Mouse (Mus musculus): ENCODE results near the gene Adgra1. TPM values are rescaled to one million over a fixed set of nuclear protein-coding genes. Genes with fewer than 3 reads are reported as not detected.

The Adgra1 gene
- polyA plus RNA-seq, 1 experiment from 2014 or later, result 1.0 TPM

DNA sequence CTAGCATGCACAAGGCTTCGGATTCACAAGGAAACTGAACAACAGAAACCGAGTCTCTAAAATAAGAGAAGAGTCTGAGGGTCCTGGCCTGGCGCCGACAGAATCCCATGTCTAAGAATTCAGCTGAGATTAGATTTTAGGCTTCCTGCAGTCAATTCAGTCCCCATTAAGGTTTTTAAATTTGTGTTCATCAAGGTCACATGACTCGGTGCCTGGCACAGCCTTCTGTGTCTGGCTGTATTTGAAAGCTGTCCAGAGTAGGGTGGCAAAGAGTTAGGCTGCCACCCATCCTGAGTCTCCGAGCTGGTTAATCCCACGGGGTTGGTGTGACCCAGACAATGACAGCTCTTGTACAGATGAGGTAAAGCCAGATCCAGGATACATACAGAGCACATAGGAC is 62.8 kb downstream of the Adgra1 start:
- Histone ChIP-seq H3K27me3 (replicated peaks; ENCODE audit: control insufficient read depth, insufficient read depth, low read length) (peaks cover 35% of the 10 kb centered on the region), H3K36me3 (ENCODE audit: control insufficient read depth, insufficient read depth, low read length) (no peaks in the 10 kb centered on the region), H3K9me3 (ENCODE audit: control insufficient read depth, low read length) (no peaks in the 10 kb centered on the region), H3K4me2 (ENCODE audit: low read depth, low read length) (no peak overlapping the region), H3K4me3 (ENCODE audit: low read length) (no peak overlapping the region), H3K27ac (ENCODE audit: low read length) (no peak overlapping the region), H3K4me1 (ENCODE audit: control insufficient read depth, insufficient read depth, low read length) (0 out of 2 replicates have a peak, but pooled peaks cover 3% of the 10 kb centered on the region), H3K9ac (ENCODE audit: low read depth, low read length) (no peak overlapping the region)
- WGBS, result 74% methylated on average over 7 of the region's 7 CpGs
- no peak for ATAC-seq

DNA sequence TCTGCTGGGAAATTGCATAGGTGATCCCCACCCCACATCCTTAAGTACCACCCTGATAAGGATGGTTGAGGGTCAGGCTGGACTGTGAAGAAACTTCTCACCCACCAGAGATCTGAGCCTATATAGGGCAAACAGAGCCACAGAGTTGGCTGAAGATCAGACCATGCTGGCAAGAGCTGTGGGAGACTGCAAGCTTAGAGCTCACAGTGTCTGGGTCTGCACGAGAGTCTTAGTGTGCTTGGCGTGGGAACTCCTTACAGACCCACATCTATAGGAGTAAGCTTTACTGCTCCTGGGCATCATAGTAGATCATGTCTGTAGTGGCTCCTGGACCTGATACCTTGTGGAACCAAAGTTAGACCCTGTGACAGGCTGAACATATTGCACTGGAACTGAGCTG is 64.6 kb downstream of the Adgra1 start:
- Histone ChIP-seq H3K4me3 (ENCODE audit: low read length) (no peak overlapping the region), H3K27me3 (replicated peaks; ENCODE audit: control insufficient read depth, insufficient read depth, low read length) (peaks cover 28% of the 10 kb centered on the region), H3K27ac (ENCODE audit: low read length) (no peak overlapping the region), H3K9me3 (ENCODE audit: control insufficient read depth, low read length) (no peaks in the 10 kb centered on the region), H3K9ac (ENCODE audit: low read depth, low read length) (no peak overlapping the region), H3K4me2 (ENCODE audit: low read depth, low read length) (no peak overlapping the region), H3K36me3 (ENCODE audit: control insufficient read depth, insufficient read depth, low read length) (no peaks in the 10 kb centered on the region), H3K4me1 (ENCODE audit: control insufficient read depth, insufficient read depth, low read length) (0 out of 2 replicates have a peak, but pooled peaks cover 3% of the 10 kb centered on the region)
- ATAC-seq, result no peak
- 80% methylated on average over 2 of the region's 2 CpGs for WGBS

DNA sequence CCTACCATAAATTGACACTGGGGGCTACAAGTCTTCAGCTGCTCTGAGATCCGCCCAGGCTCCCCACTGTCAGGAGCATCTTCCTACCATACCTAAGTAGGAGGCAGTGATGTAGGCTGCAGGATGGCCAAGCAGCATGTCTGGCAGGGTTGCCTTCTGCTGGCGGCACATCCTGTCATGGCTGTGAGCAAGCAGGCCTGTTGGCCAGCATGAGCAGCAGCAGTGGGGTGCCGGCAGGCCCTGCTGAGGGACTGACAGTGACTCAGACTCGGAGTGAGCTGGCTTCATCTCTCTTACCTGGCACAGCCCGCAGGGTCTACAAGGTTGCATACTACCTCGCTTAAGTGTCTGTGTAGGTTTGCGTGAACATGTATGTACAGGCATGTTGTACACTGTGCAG is 65.5 kb downstream of the Adgra1 start:
- Histone ChIP-seq H3K36me3 (ENCODE audit: control insufficient read depth, insufficient read depth, low read length) (no peaks in the 10 kb centered on the region), H3K9me3 (ENCODE audit: control insufficient read depth, low read length) (no peaks in the 10 kb centered on the region), H3K4me1 (ENCODE audit: control insufficient read depth, insufficient read depth, low read length) (0 out of 2 replicates have a peak, but pooled peaks cover 3% of the 10 kb centered on the region), H3K9ac (ENCODE audit: low read depth, low read length) (no peak overlapping the region), H3K27me3 (replicated peaks; ENCODE audit: control insufficient read depth, insufficient read depth, low read length) (peaks cover 19% of the 10 kb centered on the region), H3K27ac (ENCODE audit: low read length) (no peak overlapping the region), H3K4me2 (ENCODE audit: low read depth, low read length) (no peak overlapping the region), H3K4me3 (ENCODE audit: low read length) (no peak overlapping the region)
- ATAC-seq, result no peak
- WGBS, result 82% methylated on average over 7 of the region's 7 CpGs

DNA sequence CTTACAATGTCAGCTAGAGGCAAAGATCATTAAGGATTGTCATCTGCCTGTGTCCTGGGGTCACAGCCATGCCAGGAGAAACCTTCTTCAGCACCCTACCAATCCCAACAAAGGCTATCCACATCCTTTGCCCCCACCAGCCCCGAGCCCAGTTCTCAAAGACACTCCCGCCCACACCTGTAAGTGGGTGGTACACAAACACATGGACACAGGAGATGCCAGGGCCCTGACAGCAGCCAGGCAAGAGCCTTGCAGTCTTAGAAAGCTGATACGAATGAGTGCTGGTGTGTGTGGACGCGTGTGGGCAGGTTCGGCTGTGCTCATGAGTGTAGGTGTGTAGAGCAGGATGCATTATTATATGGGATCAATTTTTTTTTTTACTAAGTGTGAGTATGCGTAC is 66.5 kb downstream of the Adgra1 start:
- Histone ChIP-seq H3K4me1 (ENCODE audit: control insufficient read depth, insufficient read depth, low read length) (0 out of 2 replicates have a peak, but pooled peaks cover 2% of the 10 kb centered on the region), H3K27ac (ENCODE audit: low read length) (no peak overlapping the region), H3K27me3 (replicated peaks; ENCODE audit: control insufficient read depth, insufficient read depth, low read length) (peaks cover 10% of the 10 kb centered on the region), H3K36me3 (ENCODE audit: control insufficient read depth, insufficient read depth, low read length) (no peaks in the 10 kb centered on the region), H3K4me3 (ENCODE audit: low read length) (no peak overlapping the region), H3K4me2 (ENCODE audit: low read depth, low read length) (no peak overlapping the region), H3K9me3 (ENCODE audit: control insufficient read depth, low read length) (no peaks in the 10 kb centered on the region), H3K9ac (ENCODE audit: low read depth, low read length) (no peak overlapping the region)
- WGBS, result 95% methylated on average over 7 of the region's 7 CpGs
- ATAC-seq, result no peak

DNA sequence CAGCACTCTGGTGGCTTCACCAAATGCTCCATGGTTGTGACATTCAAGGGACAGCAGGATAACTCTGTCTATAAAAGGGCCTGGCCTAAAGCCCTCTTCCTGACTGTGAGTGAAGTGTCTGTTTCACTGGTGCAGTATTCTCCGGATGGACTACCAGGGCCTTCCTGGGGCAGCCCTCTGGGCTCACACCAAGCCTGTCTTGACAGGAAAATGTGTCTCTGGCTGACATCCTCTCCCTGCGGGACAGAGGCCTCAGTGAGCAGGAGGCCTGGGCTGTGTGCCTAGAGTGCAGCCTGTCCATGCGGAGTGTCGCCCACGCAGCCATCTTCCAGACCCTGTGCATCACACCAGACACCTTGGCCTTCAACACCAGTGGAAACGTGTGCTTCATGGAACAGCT is 66.9 kb downstream of the Adgra1 start:
- ATAC-seq, result no peak
- no peak overlapping the region for H3K4me3 ChIP-seq (ENCODE audit: low read length)
- peaks cover 5% of the 10 kb centered on the region; the same call in 1 of the 2 replicates for H3K27me3 ChIP-seq (replicated peaks; ENCODE audit: control insufficient read depth, insufficient read depth, low read length)
- 0 out of 2 replicates have a peak, but pooled peaks cover 4% of the 10 kb centered on the region for H3K4me1 ChIP-seq (ENCODE audit: control insufficient read depth, insufficient read depth, low read length)
- no peaks in the 10 kb centered on the region for H3K9me3 ChIP-seq (ENCODE audit: control insufficient read depth, low read length)
- H3K27ac ChIP-seq (ENCODE audit: low read length), result no peak overlapping the region
- H3K4me2 ChIP-seq (ENCODE audit: low read depth, low read length), result no peak overlapping the region
- WGBS, result 77% methylated on average over 6 of the region's 6 CpGs
- H3K36me3 ChIP-seq (ENCODE audit: control insufficient read depth, insufficient read depth, low read length), result no peaks in the 10 kb centered on the region
- no peak overlapping the region for H3K9ac ChIP-seq (ENCODE audit: low read depth, low read length)

DNA sequence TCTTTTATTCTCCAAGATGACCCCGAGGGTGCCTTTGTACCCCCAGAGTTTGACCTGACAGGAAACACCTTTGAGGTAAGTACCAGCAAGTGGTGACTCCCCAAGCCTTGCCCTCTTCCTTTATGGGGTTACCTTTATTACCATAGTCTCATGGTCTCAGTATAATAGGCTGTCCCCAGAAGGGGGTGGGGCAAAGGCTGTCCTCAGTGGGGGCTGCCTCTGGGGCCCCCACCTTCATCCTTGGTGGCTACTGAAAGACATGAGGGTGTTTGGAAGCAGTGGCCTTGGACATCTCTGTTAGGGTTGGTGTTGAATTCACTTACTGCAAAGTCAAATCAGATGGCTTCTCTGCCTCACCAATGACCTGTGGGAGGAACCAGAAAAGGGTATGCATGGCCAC is 68.0 kb downstream of the Adgra1 start:
- Histone ChIP-seq H3K4me1 (ENCODE audit: control insufficient read depth, insufficient read depth, low read length) (0 out of 2 replicates have a peak, but pooled peaks cover 4% of the 10 kb centered on the region), H3K9me3 (ENCODE audit: control insufficient read depth, low read length) (no peaks in the 10 kb centered on the region), H3K4me3 (ENCODE audit: low read length) (no peak overlapping the region), H3K27ac (ENCODE audit: low read length) (no peak overlapping the region), H3K27me3 (replicated peaks; ENCODE audit: control insufficient read depth, insufficient read depth, low read length) (no peaks in the 10 kb centered on the region), H3K9ac (ENCODE audit: low read depth, low read length) (no peak overlapping the region), H3K4me2 (ENCODE audit: low read depth, low read length) (no peak overlapping the region), H3K36me3 (ENCODE audit: control insufficient read depth, insufficient read depth, low read length) (no peaks in the 10 kb centered on the region)
- ATAC-seq, result no peak
- WGBS, result 43% methylated on average over 1 of the region's 1 CpGs

DNA sequence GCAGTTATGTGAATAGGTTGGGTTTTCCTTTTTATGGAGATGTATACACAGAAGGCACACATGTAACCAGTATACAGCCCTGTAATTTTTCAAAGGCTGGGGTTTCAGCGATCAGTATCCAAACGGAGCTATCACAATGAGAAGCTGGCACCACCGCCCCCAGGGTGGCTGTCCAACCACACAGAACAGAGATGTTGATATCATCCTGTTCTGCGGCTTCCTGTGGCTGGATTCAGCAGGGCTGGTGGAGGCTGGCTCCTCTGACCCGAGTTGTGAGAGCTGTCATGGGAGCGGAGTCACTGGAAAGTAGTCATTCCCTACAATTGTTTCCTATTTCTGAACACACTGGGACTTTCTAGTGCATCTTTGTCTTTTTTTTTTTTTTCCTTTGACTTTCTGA is 71.3 kb downstream of the Adgra1 start:
- H3K27ac ChIP-seq (ENCODE audit: low read length), result no peak overlapping the region
- H3K9me3 ChIP-seq (ENCODE audit: control insufficient read depth, low read length), result no peaks in the 10 kb centered on the region
- H3K4me1 ChIP-seq (ENCODE audit: control insufficient read depth, insufficient read depth, low read length), result 0 out of 2 replicates have a peak, but pooled peaks cover 9% of the 10 kb centered on the region
- no peak overlapping the region for H3K4me2 ChIP-seq (ENCODE audit: low read depth, low read length)
- H3K27me3 ChIP-seq (replicated peaks; ENCODE audit: control insufficient read depth, insufficient read depth, low read length), result no peaks in the 10 kb centered on the region
- no peak overlapping the region for H3K4me3 ChIP-seq (ENCODE audit: low read length)
- WGBS, result 30% methylated on average over 6 of the region's 6 CpGs
- H3K36me3 ChIP-seq (ENCODE audit: control insufficient read depth, insufficient read depth, low read length), result no peaks in the 10 kb centered on the region
- no peak overlapping the region for H3K9ac ChIP-seq (ENCODE audit: low read depth, low read length)
- ATAC-seq, result no peak

DNA sequence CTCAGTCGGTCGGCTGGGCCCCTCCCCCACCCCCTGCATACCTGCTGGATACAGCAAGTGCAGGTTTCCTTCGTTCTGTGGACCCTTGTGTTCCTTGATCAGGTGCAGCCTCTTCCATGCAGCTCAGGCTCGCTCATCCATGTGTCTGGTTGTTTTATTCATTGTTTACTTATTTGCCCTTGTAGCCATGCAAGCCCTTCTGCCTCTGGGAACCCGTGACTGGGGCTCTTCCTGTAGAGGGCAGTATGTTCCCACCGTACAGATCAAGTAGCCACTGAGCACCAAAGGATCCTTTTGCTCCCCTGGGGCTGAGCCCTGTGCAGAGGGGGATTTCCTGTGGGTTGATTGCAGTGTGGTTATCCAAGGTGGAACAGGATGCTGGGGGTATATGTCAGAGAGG is 71.7 kb downstream of the Adgra1 start:
- Histone ChIP-seq H3K4me3 (ENCODE audit: low read length) (no peak overlapping the region), H3K9me3 (ENCODE audit: control insufficient read depth, low read length) (no peaks in the 10 kb centered on the region), H3K4me1 (ENCODE audit: control insufficient read depth, insufficient read depth, low read length) (0 out of 2 replicates have a peak, but pooled peaks cover 9% of the 10 kb centered on the region), H3K9ac (ENCODE audit: low read depth, low read length) (no peak overlapping the region), H3K36me3 (ENCODE audit: control insufficient read depth, insufficient read depth, low read length) (no peaks in the 10 kb centered on the region), H3K4me2 (ENCODE audit: low read depth, low read length) (no peak overlapping the region), H3K27me3 (replicated peaks; ENCODE audit: control insufficient read depth, insufficient read depth, low read length) (no peaks in the 10 kb centered on the region), H3K27ac (ENCODE audit: low read length) (no peak overlapping the region)
- peak; percentile 28; the same call in 1 of the 2 replicates for ATAC-seq
- 7% methylated on average over 6 of the region's 6 CpGs for WGBS

DNA sequence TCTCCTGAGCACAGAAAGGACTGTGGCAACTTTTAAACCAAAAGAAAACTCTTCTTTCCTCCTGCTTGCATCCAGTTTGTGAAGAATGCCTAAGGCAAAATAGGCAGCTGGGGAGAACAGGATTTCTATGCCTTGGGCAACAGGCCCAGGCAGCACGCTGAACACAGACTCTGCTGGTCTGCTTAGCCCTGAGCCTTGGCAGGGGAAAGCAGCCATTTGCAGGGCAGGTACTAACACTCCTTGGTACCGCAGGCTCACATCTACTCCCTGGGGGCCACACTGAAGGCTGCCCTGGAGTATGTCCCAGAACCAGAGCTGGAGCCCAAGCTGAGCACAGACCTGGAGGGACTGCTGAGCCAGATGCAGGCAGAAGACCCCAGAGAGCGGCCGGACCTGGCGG is 74.2 kb downstream of the Adgra1 start:
- no peak overlapping the region for H3K4me2 ChIP-seq (ENCODE audit: low read depth, low read length)
- no peak overlapping the region for H3K9ac ChIP-seq (ENCODE audit: low read depth, low read length)
- 0 out of 2 replicates have a peak, but pooled peaks cover 9% of the 10 kb centered on the region for H3K4me1 ChIP-seq (ENCODE audit: control insufficient read depth, insufficient read depth, low read length)
- H3K9me3 ChIP-seq (ENCODE audit: control insufficient read depth, low read length), result no peaks in the 10 kb centered on the region
- no peaks in the 10 kb centered on the region for H3K36me3 ChIP-seq (ENCODE audit: control insufficient read depth, insufficient read depth, low read length)
- H3K27me3 ChIP-seq (replicated peaks; ENCODE audit: control insufficient read depth, insufficient read depth, low read length), result no peaks in the 10 kb centered on the region
- ATAC-seq, result no peak
- 52% methylated on average over 5 of the region's 5 CpGs for WGBS
- no peak overlapping the region for H3K27ac ChIP-seq (ENCODE audit: low read length)
- no peak overlapping the region for H3K4me3 ChIP-seq (ENCODE audit: low read length)

DNA sequence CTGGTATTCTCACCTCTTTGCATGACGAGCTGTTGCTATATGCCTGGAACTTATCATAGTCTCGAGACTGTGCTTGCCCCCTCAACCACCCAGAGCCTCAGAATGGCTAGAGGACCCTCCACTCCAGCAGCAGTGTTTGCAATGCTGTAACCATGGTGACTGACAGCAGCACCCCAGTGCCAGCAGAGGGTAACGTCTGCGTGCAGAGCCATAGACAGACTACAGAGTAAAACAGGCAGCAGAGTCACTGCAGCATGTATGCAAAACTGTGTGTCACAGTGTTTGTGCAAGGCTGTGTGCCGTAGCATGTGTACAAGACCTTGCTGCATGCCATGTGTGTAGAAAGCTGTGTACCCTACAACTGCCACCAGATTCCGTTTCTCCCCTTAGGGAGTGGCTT is 75.5 kb downstream of the Adgra1 start:
- Histone ChIP-seq H3K9ac (ENCODE audit: low read depth, low read length) (no peak overlapping the region), H3K27me3 (replicated peaks; ENCODE audit: control insufficient read depth, insufficient read depth, low read length) (peaks cover 10% of the 10 kb centered on the region; the same call in 1 of the 2 replicates), H3K4me1 (ENCODE audit: control insufficient read depth, insufficient read depth, low read length) (peaks cover 13% of the 10 kb centered on the region; the same call in 1 of the 2 replicates), H3K4me2 (ENCODE audit: low read depth, low read length) (no peak overlapping the region), H3K4me3 (ENCODE audit: low read length) (no peak overlapping the region), H3K9me3 (ENCODE audit: control insufficient read depth, low read length) (no peaks in the 10 kb centered on the region), H3K36me3 (ENCODE audit: control insufficient read depth, insufficient read depth, low read length) (no peaks in the 10 kb centered on the region), H3K27ac (ENCODE audit: low read length) (no peak overlapping the region)
- no peak for ATAC-seq
- WGBS, result 52% methylated on average over 6 of the region's 6 CpGs
